Mouse (Mus musculus) E14TG2a.4 (cell line): Measurements from ENCODE around the gene Plk3.
A peak's percentile ranks its signal among the peaks of the same experiment; 100 is the strongest.

Experiments used
- H3K27me3 ChIP-seq: 2 replicates; pipeline ENCODE4 v1.6.1; 2014; ENCODE audit warnings: low read length, control low read depth; ENCODE audit not compliant: insufficient read depth
- H3K36me3 ChIP-seq: 2 replicates; pipeline ENCODE4 v1.6.1; 2014; ENCODE audit warnings: low read length, control low read depth; ENCODE audit not compliant: insufficient read depth
- H3K4me1 ChIP-seq: replicated peaks from 2 replicates; pipeline ENCODE4 v1.6.1; 2014; ENCODE audit warnings: low read depth, low read length, control low read depth
- H3K4me3 ChIP-seq: replicated peaks from 2 replicates; pipeline ENCODE4 v1.5.1; 2014; ENCODE audit warnings: mild to moderate bottlenecking, low read length
- H3K9me3 ChIP-seq: 2 replicates; pipeline ENCODE4 v1.6.1; 2014; ENCODE audit warnings: low read length, control low read depth
- CTCF ChIP-seq: conservative IDR thresholded peaks from 2 replicates; pipeline ENCODE4 v1.5.1; 2014; ENCODE audit warnings: low read length
- NANOG ChIP-seq: IDR thresholded peaks from 2 replicates; pipeline ENCODE4 v1.6.1; 2014; ENCODE audit warnings: borderline replicate concordance, low read length, mixed read lengths
- POU5F1 ChIP-seq: IDR thresholded peaks from 2 replicates; pipeline ENCODE4 v1.6.1; 2014; ENCODE audit warnings: low read length, borderline replicate concordance

Gene Plk3

GRCm38 (mm10) chr4:117125348-117125909 is 8.3 kb downstream of the Plk3 start, which contains the start of gene Btbd19:
TSS of gene Btbd19 (minus strand) at chr4:117125725.
- peak within 1 kb of the TSS; percentile 82 for H3K4me3 ChIP-seq
- H3K36me3 ChIP-seq: peaks cover 67% of the 10 kb centered on the region
- TF ChIP-seq POU5F1: no peak
- TF ChIP-seq NANOG: no peak
- no peak for TF ChIP-seq CTCF
- H3K4me1 ChIP-seq: peaks cover 93% of the 10 kb centered on the region
- H3K27me3 ChIP-seq: no peaks in the 10 kb centered on the region
- no peaks in the 10 kb centered on the region for H3K9me3 ChIP-seq

- Histone ChIP-seq H3K4me3 (peak overlapping the region; percentile 82), H3K4me1 (peaks cover 89% of the 10 kb centered on the region), H3K36me3 (peaks cover 60% of the 10 kb centered on the region), H3K27me3 (no peaks in the 10 kb centered on the region), H3K9me3 (no peaks in the 10 kb centered on the region)
- TF ChIP-seq CTCF (no peak), POU5F1 (no peak), NANOG (no peak)
Observed at GRCm38 (mm10) chr4:117124518-117125347, 9.0 kb downstream of the Plk3 start.

- peaks cover 88% of the 10 kb centered on the region for H3K4me1 ChIP-seq
- no peaks in the 10 kb centered on the region for H3K9me3 ChIP-seq
- H3K27me3 ChIP-seq: no peaks in the 10 kb centered on the region
- H3K36me3 ChIP-seq: peaks cover 55% of the 10 kb centered on the region
- no peak for TF ChIP-seq CTCF
- TF ChIP-seq POU5F1: no peak
- no peak for TF ChIP-seq NANOG
- peak overlapping the region; percentile 82 for H3K4me3 ChIP-seq
Observed at GRCm38 (mm10) chr4:117124218-117124517, 9.6 kb downstream of the Plk3 start.

- Histone ChIP-seq H3K4me3 (peak overlapping the region; percentile 47), H3K9me3 (no peaks in the 10 kb centered on the region), H3K36me3 (peaks cover 55% of the 10 kb centered on the region), H3K4me1 (peaks cover 87% of the 10 kb centered on the region), H3K27me3 (no peaks in the 10 kb centered on the region)
- no peak for TF ChIP-seq NANOG
- no peak for TF ChIP-seq CTCF
- TF ChIP-seq POU5F1: no peak
Observed at GRCm38 (mm10) chr4:117123546-117124217, 10.1 kb downstream of the Plk3 start.

- TF ChIP-seq NANOG (no peak), CTCF (no peak), POU5F1 (no peak)
Observed at GRCm38 (mm10) chr4:117122209-117122608, 11.6 kb downstream of the Plk3 start.

GRCm38 (mm10) chr4:117120445-117121414 is 13.0 kb downstream of the Plk3 start:
- H3K4me3 ChIP-seq: peak overlapping the region; percentile 94
- TF ChIP-seq CTCF (peak; percentile 72), POU5F1 (no peak), NANOG (no peak)
- H3K27me3 ChIP-seq: no peaks in the 10 kb centered on the region
- peaks cover 62% of the 10 kb centered on the region for H3K36me3 ChIP-seq
- H3K4me1 ChIP-seq: peaks cover 72% of the 10 kb centered on the region
- no peaks in the 10 kb centered on the region for H3K9me3 ChIP-seq

More at GRCm38 (mm10) chr4:117122209-117122608, 11.6 kb downstream of the Plk3 start:
- H3K4me1 ChIP-seq: peaks cover 82% of the 10 kb centered on the region
- H3K36me3 ChIP-seq: peaks cover 55% of the 10 kb centered on the region
- H3K4me3 ChIP-seq: peak overlapping the region; percentile 94; the same call in 1 of the 2 replicates
- no peaks in the 10 kb centered on the region for H3K9me3 ChIP-seq
- H3K27me3 ChIP-seq: no peaks in the 10 kb centered on the region

- Histone ChIP-seq H3K4me3 (peak overlapping the region; percentile 94), H3K9me3 (no peaks in the 10 kb centered on the region), H3K27me3 (no peaks in the 10 kb centered on the region), H3K36me3 (peaks cover 68% of the 10 kb centered on the region), H3K4me1 (peaks cover 65% of the 10 kb centered on the region)
- no peak for TF ChIP-seq POU5F1
- no peak for TF ChIP-seq CTCF
Observed at GRCm38 (mm10) chr4:117120052-117120444, 13.7 kb downstream of the Plk3 start.

- TF ChIP-seq NANOG (no peak), POU5F1 (no peak), CTCF (no peak)
- Histone ChIP-seq H3K36me3 (peaks cover 73% of the 10 kb centered on the region), H3K4me3 (peak overlapping the region; percentile 94), H3K4me1 (peaks cover 64% of the 10 kb centered on the region), H3K9me3 (no peaks in the 10 kb centered on the region), H3K27me3 (no peaks in the 10 kb centered on the region)
Observed at GRCm38 (mm10) chr4:117119636-117120035, 14.1 kb downstream of the Plk3 start.
